Mouse (Mus musculus): ENCODE data around the gene Spata32. TPM values are rescaled to one million over a fixed set of nuclear protein-coding genes. Genes with fewer than 3 reads are reported as not detected.

The Spata32 gene
- polyA plus RNA-seq, 1 experiment from 2014 or later, result not detected

DNA sequence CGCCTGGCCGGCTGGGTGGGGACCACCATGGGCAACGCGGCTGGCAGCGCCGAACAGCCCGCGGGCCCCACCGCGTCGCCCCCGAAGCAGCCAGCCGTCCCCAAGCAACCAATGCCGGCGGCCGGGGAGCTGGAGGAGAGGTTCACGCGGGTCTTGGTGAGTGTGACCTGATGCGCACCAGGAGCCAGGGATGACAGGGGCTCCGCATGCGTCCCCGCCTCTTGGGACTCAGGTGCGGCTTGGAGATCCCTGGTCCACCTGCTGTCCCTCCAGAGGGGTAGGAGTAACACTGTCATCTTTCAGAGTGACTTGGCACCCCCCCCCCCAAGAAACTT lies 47.0 kb downstream of the Spata32 start:
- ChIA-PET POLR2A (interaction anchor here (0.5 to 1.0 kb wide), 4 partner anchors 14 to 153 kb away, joined by 3 to 8 read pairs (median 4); no protein-coding TSS in a partner anchor), CTCF (interaction anchor here (2.1 kb wide), 1 partner anchor 155 kb away, joined by 5 read pairs; no protein-coding TSS in a partner anchor)
- in situ Hi-C loops (cut with MboI; ENCODE audit: low pct_unique_long_range_greater_than_20kb), result no loop called here
- no peak for ATAC-seq
- no peak for TF ChIP-seq CTCF (IDR thresholded peaks at IDR 0.05)
- DNase-seq (ENCODE audit: low read depth, low spot score), result no peak
- H3K27me3 ChIP-seq, result no peaks in the 10 kb centered on the region

DNA sequence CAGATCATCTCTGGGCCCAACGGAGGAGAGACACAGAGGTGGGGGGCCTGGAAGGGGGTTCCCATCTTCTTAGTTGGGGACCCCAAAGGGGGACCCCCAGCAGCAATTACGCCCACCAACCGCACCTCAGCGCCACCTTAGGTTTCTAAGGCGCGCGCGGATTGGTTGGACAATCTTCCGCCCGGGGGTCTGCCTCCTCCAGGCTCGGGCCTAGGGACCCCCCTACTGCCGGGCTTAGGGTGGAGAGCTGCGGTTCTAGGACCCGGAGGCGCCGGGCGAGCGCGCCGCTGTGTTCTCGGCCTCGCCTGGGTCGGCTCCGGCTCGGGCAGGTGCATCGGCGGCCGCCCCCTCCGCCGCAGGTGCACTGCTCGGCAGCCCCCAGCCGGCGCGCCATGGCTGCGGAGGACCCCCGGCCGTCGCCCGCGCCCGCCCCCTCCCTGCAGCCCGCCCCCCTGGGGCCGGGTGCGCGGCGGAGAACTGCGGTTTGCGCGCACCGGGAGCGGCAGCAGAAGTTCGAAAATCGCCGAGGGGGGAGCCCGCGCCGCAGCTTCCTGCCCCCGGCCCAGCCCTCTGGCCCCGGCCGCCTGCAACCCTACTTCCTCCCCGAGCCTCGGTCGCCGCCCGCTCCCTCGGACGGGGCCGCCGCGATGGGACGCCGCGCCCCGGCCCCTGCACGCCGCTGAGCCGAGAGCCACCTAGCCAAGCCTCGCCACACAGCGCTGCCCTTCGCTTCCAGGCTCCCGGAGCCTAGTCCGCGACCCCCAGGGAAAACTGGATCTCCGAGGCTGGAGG lies 47.5 kb downstream of the Spata32 start, which contains the start of gene Fmnl1:
Gene Fmnl1 (plus strand): TSS at position 614 of the 792 bp plus-strand sequence.
- POLR2A ChIA-PET, result interaction anchor here (0.9 to 1.0 kb wide), 2 partner anchors 14 to 154 kb away, joined by 4 read pairs; no protein-coding TSS in a partner anchor

DNA sequence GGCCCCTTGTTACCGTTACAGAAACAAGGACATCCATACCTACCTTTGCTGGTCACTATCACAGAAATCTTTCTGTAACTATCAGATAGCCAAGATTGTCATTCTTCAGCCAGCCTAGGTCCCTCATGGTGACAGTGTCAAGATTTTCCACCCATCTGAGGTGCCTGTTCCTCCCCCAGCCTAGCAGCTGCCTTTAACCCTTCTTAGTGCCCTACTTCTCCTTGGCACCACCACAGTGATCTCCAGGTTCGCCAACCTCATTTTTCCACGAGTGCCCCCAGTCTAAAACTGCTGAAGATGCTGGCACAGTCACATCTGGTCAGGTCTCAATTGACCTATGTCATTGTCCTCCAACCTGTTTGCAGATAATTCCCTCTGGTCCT lies 48.1 kb downstream of the Spata32 start:
- CTCF ChIA-PET, result interaction anchor here (2.1 kb wide), 2 partner anchors 156 to 159 kb away, joined by 5 to 16 read pairs; no protein-coding TSS in a partner anchor
- POLR2A ChIA-PET, result no interaction called here
- H3K27me3 ChIP-seq, result no peaks in the 10 kb centered on the region
- TF ChIP-seq CTCF (IDR thresholded peaks at IDR 0.05), result no peak
- DNase-seq (ENCODE audit: low read depth, low spot score) (no peak), ATAC-seq (no peak)
- in situ Hi-C loops (cut with MboI; ENCODE audit: low pct_unique_long_range_greater_than_20kb), result no loop called here

More for the DNA sequence above, 47.5 kb downstream of the Spata32 start, which contains the start of gene Fmnl1:
- CTCF ChIA-PET, result interaction anchor here (2.1 kb wide), 1 partner anchor 155 kb away, joined by 5 read pairs; no protein-coding TSS in a partner anchor
- H3K27me3 ChIP-seq, result no peaks in the 10 kb centered on the region
- in situ Hi-C loops (cut with MboI; ENCODE audit: low pct_unique_long_range_greater_than_20kb), result no loop called here
- TF ChIP-seq CTCF (IDR thresholded peaks at IDR 0.05), result no peak
- ATAC-seq (peak; percentile 19), DNase-seq (ENCODE audit: low read depth, low spot score) (no peak)

DNA sequence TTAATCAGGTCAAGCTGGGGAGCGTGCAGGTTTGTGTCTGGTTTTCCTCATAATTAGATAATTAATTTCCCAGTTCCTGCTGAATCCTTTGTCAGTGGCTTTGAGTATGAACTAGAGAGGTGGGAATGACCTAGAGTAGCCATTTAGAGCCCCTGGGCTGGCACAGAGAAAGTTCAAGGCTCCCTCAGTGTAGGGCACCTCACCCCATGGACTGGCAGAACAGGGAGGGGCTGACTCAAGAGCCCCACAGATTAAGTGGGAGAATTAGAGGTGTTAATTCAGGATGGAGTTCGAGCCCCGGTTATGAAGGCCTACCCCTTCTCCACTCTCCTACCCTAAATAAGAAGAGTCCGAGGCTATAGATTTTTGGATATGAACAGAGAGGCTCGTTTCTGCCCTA lies 48.6 kb downstream of the Spata32 start:
- H3K27me3 ChIP-seq, result no peaks in the 10 kb centered on the region
- TF ChIP-seq CTCF (IDR thresholded peaks at IDR 0.05), result no peak
- no peak for DNase-seq (ENCODE audit: low read depth, low spot score)
- ChIA-PET CTCF (interaction anchor here (0.9 to 2.1 kb wide), 8 partner anchors 10 to 295 kb away, joined by 3 to 25 read pairs (median 7); no protein-coding TSS in a partner anchor), POLR2A (no interaction called here)
- no peak for ATAC-seq
- in situ Hi-C loops (cut with MboI; ENCODE audit: low pct_unique_long_range_greater_than_20kb), result no loop called here

DNA sequence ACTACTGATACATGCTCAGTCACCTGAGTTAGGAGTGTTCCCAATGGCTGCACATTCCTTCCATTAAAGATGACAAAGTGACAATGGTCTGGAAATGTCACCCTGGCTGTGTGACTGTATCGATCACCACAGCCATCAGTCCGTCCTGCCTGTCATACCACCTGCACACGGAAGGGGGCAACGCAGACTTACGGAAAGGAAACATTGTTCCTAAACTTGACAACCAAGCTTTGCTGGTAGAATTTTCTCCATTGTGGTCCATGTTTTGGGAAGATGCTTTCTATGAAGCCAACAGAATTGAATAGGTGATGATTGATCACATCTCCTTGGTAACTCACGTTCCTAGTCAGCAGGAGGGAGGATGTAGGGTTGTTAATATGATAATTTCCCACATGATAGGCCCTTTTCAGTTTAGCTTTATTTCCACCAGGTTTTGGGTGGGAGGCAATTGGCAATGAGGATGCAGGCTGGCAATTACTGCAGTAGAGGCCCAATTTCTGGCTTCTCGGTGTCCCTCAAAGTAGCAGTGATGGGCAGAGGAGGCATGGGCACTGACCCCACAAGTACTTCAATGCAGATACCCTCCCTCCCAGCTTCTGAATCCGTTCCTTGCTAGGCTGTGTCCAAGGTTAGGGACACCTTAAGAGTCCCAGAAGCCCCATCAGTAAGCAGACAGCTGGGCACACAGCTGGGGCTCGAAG lies 49.4 kb downstream of the Spata32 start:
- ATAC-seq (no peak), DNase-seq (ENCODE audit: low read depth, low spot score) (no peak)
- CTCF ChIA-PET, result interaction anchor here (0.6 to 2.1 kb wide), 14 partner anchors 9 to 296 kb away, joined by 3 to 25 read pairs (median 4); no protein-coding TSS in a partner anchor
- in situ Hi-C loops (cut with MboI; ENCODE audit: low pct_unique_long_range_greater_than_20kb), result no loop called here
- TF ChIP-seq CTCF (IDR thresholded peaks at IDR 0.05), result peak; percentile 98
- no peaks in the 10 kb centered on the region for H3K27me3 ChIP-seq
- POLR2A ChIA-PET, result interaction anchor here (0.7 to 1.2 kb wide), 3 partner anchors 16 to 51 kb away, joined by 3 to 5 read pairs (median 3); no protein-coding TSS in a partner anchor

DNA sequence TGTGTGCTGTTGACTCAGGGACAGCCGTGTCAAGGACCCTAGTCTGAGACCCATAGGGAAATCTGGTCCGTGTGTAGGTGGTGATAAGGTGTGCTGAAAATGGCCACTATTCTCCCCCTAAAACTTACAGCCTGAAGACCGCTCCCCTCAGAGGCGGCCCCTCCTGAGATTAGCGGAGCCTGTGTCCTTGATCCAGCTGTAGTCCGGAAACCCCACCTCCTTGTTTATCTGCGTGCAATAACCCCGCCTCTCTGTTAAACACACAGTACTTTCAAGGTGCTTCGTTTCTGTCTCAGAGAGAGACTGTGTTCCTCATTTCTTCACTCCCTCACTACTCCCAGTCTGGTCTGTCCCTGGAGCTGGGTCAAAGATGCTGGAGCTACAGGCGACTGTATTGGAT lies 53.8 kb downstream of the Spata32 start:
- in situ Hi-C loops (cut with MboI; ENCODE audit: low pct_unique_long_range_greater_than_20kb), result loop anchor here (5.0 kb wide), 1 partner anchor 163 kb away; no protein-coding TSS in a partner anchor
- ATAC-seq (no peak), DNase-seq (ENCODE audit: low read depth, low spot score) (no peak)
- H3K27me3 ChIP-seq, result no peaks in the 10 kb centered on the region
- POLR2A ChIA-PET, result no interaction called here
- CTCF ChIA-PET, result interaction anchor here (1.2 kb wide), 2 partner anchors 62 to 160 kb away, joined by 3 to 4 read pairs; no protein-coding TSS in a partner anchor
- no peak for TF ChIP-seq CTCF (IDR thresholded peaks at IDR 0.05)

DNA sequence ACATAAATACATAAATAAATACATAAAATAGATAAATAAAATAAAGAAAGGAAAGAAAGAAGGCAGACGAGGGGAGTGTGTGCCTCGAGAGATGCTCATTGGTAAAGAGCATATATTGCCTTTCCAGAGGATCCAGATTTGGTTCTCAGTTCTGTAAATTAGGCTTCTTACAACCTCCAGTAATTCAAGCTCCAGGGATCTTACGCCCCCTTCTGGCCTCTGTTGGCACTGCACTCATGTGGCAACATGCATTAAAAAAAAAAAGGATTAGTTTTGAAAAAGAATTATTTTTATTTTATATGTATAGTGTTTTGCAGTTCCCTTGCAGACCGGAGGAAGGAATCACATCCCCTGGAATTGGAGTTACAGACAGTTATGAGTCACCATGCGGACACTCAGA lies 56.1 kb downstream of the Spata32 start:
- ATAC-seq, result no peak
- no peaks in the 10 kb centered on the region for H3K27me3 ChIP-seq
- peak; percentile 78 for TF ChIP-seq CTCF (IDR thresholded peaks at IDR 0.05)
- no peak for DNase-seq (ENCODE audit: low read depth, low spot score)
- in situ Hi-C loops (cut with MboI; ENCODE audit: low pct_unique_long_range_greater_than_20kb), result loop anchor here (5.0 kb wide), 1 partner anchor 165 kb away; no protein-coding TSS in a partner anchor
- ChIA-PET CTCF (no interaction called here), POLR2A (no interaction called here)

DNA sequence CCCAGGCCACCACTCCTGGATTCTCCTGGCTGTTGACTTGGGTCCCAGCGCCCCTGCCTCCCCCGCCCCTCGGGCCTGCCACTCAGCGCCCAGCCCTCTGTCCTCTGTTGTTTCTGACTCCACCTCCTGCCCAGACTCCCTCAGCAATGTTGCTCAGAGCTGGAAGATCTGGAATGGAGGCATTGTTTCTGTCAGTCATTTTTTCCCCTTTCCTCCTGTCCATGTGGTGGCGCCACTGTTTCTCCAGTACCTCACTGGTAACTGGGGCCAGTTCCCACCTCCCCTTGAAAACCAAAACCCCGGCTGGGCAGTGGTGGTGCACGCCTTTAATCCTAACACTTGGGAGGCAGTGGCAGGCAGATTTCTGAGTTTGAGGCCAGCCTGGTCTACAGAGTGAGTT lies 56.8 kb downstream of the Spata32 start:
- POLR2A ChIA-PET, result interaction anchor here (0.6 kb wide), 1 partner anchor 26 kb away, joined by 3 read pairs; no protein-coding TSS in a partner anchor
- in situ Hi-C loops (cut with MboI; ENCODE audit: low pct_unique_long_range_greater_than_20kb), result loop anchor here (5.0 kb wide), 1 partner anchor 166 kb away; no protein-coding TSS in a partner anchor
- H3K27me3 ChIP-seq, result no peaks in the 10 kb centered on the region
- CTCF ChIA-PET, result no interaction called here
- ATAC-seq (no peak), DNase-seq (ENCODE audit: low read depth, low spot score) (no peak)
- TF ChIP-seq CTCF (IDR thresholded peaks at IDR 0.05), result peak; percentile 35

DNA sequence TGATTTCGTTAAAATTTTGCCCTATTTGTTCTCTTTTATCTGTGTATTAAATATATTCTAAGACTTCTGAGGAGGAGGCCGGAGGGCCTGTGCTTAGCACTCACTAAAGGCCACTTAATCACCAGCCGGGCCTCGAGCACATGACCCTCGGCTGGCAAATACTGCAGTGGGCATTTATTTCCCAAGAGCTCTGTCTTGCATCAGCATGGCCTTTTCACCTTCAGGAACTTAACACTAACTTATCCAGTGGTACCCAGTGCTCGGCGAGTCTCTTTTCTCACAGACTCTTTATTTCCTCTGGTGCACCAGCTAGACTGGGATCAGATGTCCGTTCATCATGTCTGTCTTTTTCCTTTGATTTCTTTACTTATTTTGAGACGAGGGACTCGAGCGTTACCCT lies 57.5 kb downstream of the Spata32 start:
- DNase-seq (ENCODE audit: low read depth, low spot score) (no peak), ATAC-seq (no peak)
- TF ChIP-seq CTCF (IDR thresholded peaks at IDR 0.05), result no peak
- ChIA-PET POLR2A (interaction anchor here (0.6 kb wide), 1 partner anchor 26 kb away, joined by 3 read pairs; no protein-coding TSS in a partner anchor), CTCF (interaction anchor here (3.1 to 3.6 kb wide), 3 partner anchors 32 to 59 kb away, joined by 35 to 42 read pairs (median 39); partner anchors contain the start of genes Acbd4, Hexim2 and Plcd3)
- in situ Hi-C loops (cut with MboI; ENCODE audit: low pct_unique_long_range_greater_than_20kb), result loop anchor here (5.0 kb wide), 1 partner anchor 167 kb away; no protein-coding TSS in a partner anchor
- no peaks in the 10 kb centered on the region for H3K27me3 ChIP-seq
